Mouse (Mus musculus): ENCODE data around the gene Zfp445. TPM values are rescaled to one million over a fixed set of nuclear protein-coding genes. Genes with fewer than 3 reads are reported as not detected.
"Not testable (repeated sequence)": the region's sequence is repeated elsewhere in the genome, so short reads cannot be mapped to it uniquely, and the experiment has no call there.

Gene Zfp445
- polyA plus RNA-seq, 1 experiment from 2014 or later: 53.3 TPM

DNA sequence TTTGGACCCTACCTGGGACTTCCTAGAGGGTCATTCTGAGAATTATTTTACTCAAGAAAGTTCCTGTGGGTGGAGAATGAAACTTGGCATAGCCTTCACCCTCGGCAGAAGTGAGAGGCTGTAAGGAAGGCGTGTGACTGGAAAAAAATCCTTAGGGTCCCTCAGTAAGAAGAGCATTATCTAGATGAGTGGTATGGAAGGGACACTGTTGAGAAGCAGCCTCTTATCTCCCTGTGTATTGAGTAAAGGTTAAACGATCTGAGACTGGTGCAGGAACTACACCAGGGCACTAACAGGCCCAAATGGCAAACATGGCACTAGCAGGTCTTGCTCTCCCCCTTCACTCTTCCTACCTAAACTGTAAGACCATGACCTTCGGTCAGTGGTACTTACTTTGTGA, 386 bp upstream of the Zfp445 start:
- Histone ChIP-seq H3K9ac (ENCODE audit: low read depth, low read length) (peak overlapping the region; percentile 96), H3K4me2 (ENCODE audit: low read depth, low read length) (peak overlapping the region; percentile 54), H3K27me3 (replicated peaks; ENCODE audit: control insufficient read depth, insufficient read depth, low read length) (no peaks in the 10 kb centered on the region), H3K9me3 (ENCODE audit: control insufficient read depth, low read length) (peaks cover 18% of the 10 kb centered on the region), H3K4me3 (ENCODE audit: low read depth, low read length) (peak overlapping the region; percentile 76), H3K36me3 (ENCODE audit: control insufficient read depth, insufficient read depth, low read length) (peaks cover 11% of the 10 kb centered on the region), H3K27ac (replicated peaks; ENCODE audit: low read depth, low read length) (no peak overlapping the region), H3K4me1 (ENCODE audit: control insufficient read depth, insufficient read depth, low read length) (peaks cover 9% of the 10 kb centered on the region)
- WGBS: 84% methylated on average over 4 of the region's 4 CpGs
- ATAC-seq (ENCODE audit: low read depth) (no peak), DNase-seq (ENCODE audit: low spot score) (no peak)

DNA sequence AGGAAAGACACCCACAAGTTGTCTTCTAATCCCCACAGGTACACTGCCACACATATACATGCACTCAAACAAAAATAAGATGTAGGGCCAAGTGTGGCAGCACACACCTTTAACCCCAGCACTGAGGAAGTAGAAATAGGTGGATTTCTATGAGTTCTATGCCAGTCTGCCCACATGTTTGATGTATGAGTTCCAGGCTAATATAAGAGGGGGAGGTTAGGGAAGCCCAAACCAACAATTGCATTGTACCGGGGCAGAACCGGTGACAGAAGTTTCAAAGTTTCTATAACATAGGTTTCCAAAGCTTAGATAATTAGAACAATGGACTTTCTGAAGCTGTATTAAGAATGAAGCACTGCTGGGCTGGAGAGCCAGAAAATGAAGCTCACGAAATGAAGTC, 958 bp downstream of the Zfp445 start:
- WGBS: 61% methylated on average over 3 of the region's 3 CpGs
- H3K27me3 ChIP-seq (replicated peaks; ENCODE audit: control insufficient read depth, insufficient read depth, low read length): no peaks in the 10 kb centered on the region
- H3K36me3 ChIP-seq (ENCODE audit: control insufficient read depth, insufficient read depth, low read length): peaks cover 25% of the 10 kb centered on the region
- H3K4me1 ChIP-seq (ENCODE audit: control insufficient read depth, insufficient read depth, low read length): peaks cover 9% of the 10 kb centered on the region
- no peak overlapping the region for H3K27ac ChIP-seq (replicated peaks; ENCODE audit: low read depth, low read length)
- ATAC-seq (ENCODE audit: low read depth): no peak
- H3K9me3 ChIP-seq (ENCODE audit: control insufficient read depth, low read length): peaks cover 31% of the 10 kb centered on the region
- H3K9ac ChIP-seq (ENCODE audit: low read depth, low read length): peak overlapping the region; percentile 96
- peak overlapping the region; percentile 76 for H3K4me3 ChIP-seq (ENCODE audit: low read depth, low read length)
- no peak for DNase-seq (ENCODE audit: low spot score)
- peak overlapping the region; percentile 80 for H3K4me2 ChIP-seq (ENCODE audit: low read depth, low read length)

DNA sequence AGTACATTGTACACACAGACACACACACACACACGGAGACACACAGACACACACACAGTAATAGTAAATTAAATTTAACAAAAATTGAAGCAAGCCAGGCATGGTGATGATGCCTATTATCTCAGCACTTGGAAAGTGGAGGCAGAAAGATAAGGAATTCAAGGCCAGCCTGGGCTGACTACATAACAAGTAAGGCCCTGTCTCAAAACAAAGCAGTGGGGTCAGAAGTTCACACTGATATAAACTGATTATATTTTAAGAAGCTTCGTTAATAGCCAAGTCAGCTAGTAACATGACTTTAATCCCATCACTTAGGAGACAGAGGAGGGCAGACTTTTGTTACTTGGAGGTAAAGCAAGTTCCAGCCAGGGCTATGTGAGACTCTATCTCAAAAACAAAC, 2.1 kb downstream of the Zfp445 start:
- DNase-seq (ENCODE audit: low spot score) (no peak), ATAC-seq (ENCODE audit: low read depth) (no peak)
- no peak overlapping the region for H3K9ac ChIP-seq (ENCODE audit: low read depth, low read length)
- H3K4me2 ChIP-seq (ENCODE audit: low read depth, low read length): peak overlapping the region; percentile 80; the same call in 1 of the 2 replicates
- H3K27me3 ChIP-seq (replicated peaks; ENCODE audit: control insufficient read depth, insufficient read depth, low read length): no peaks in the 10 kb centered on the region
- peaks cover 36% of the 10 kb centered on the region for H3K36me3 ChIP-seq (ENCODE audit: control insufficient read depth, insufficient read depth, low read length)
- H3K27ac ChIP-seq (replicated peaks; ENCODE audit: low read depth, low read length): no peak overlapping the region
- WGBS: 80% methylated on average over 2 of the region's 2 CpGs
- no peak overlapping the region for H3K4me3 ChIP-seq (ENCODE audit: low read depth, low read length)
- peaks cover 9% of the 10 kb centered on the region for H3K4me1 ChIP-seq (ENCODE audit: control insufficient read depth, insufficient read depth, low read length)
- peaks cover 41% of the 10 kb centered on the region for H3K9me3 ChIP-seq (ENCODE audit: control insufficient read depth, low read length)

DNA sequence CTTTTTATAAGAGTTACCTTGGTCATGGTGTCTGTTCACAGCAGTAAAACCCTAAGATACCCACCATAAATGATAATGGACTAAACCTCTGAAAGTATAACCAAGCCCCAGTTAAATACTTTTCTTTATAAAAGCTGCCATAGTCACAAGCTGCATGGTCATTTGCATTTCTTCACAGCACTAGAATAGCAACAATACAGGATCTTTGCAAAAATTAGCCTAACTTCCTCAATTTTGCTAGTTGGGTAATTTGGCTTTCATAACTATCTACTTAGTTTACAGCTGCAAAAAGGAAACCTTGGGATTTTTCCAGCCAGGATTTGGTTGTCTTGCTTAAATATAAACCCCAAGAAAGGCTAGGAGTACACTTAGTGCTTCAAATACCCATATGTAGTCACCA, 5.1 kb downstream of the Zfp445 start:
- H3K9ac ChIP-seq (ENCODE audit: low read depth, low read length): no peak overlapping the region
- peaks cover 63% of the 10 kb centered on the region for H3K36me3 ChIP-seq (ENCODE audit: control insufficient read depth, insufficient read depth, low read length)
- ATAC-seq (ENCODE audit: low read depth): no peak
- no peaks in the 10 kb centered on the region for H3K27me3 ChIP-seq (replicated peaks; ENCODE audit: control insufficient read depth, insufficient read depth, low read length)
- no peak for DNase-seq (ENCODE audit: low spot score)
- H3K4me2 ChIP-seq (ENCODE audit: low read depth, low read length): no peak overlapping the region
- peaks cover 9% of the 10 kb centered on the region for H3K4me1 ChIP-seq (ENCODE audit: control insufficient read depth, insufficient read depth, low read length)
- peaks cover 29% of the 10 kb centered on the region for H3K9me3 ChIP-seq (ENCODE audit: control insufficient read depth, low read length)
- no peak overlapping the region for H3K27ac ChIP-seq (replicated peaks; ENCODE audit: low read depth, low read length)
- no peak overlapping the region for H3K4me3 ChIP-seq (ENCODE audit: low read depth, low read length)

DNA sequence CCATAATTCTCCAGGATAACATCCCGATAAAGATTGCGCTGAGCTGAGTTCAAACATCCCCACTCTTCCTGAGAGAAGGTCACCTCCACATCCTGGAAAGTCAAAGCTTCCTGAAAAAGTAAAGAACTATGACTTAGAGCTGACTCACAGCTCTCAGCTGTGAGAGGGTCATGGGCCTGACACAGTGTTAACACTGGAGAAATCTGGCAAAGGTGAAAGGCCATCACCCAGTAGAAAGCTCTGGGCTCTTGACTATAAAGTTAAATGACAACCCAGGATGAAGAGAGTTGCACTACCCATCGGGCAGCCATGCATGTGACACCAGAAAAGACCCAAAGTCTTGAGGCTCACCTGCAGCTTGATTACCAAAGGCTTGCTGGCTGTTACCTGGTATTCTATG, 9.1 kb downstream of the Zfp445 start:
- no peak overlapping the region for H3K27ac ChIP-seq (replicated peaks; ENCODE audit: low read depth, low read length)
- H3K9ac ChIP-seq (ENCODE audit: low read depth, low read length): no peak overlapping the region
- H3K9me3 ChIP-seq (ENCODE audit: control insufficient read depth, low read length): peaks cover 30% of the 10 kb centered on the region
- DNase-seq (ENCODE audit: low spot score) (no peak), ATAC-seq (ENCODE audit: low read depth) (no peak)
- no peaks in the 10 kb centered on the region for H3K27me3 ChIP-seq (replicated peaks; ENCODE audit: control insufficient read depth, insufficient read depth, low read length)
- H3K36me3 ChIP-seq (ENCODE audit: control insufficient read depth, insufficient read depth, low read length): peaks cover 96% of the 10 kb centered on the region
- WGBS: 94% methylated on average over 3 of the region's 3 CpGs
- no peak overlapping the region for H3K4me3 ChIP-seq (ENCODE audit: low read depth, low read length)
- H3K4me1 ChIP-seq (ENCODE audit: control insufficient read depth, insufficient read depth, low read length): no peaks in the 10 kb centered on the region
- H3K4me2 ChIP-seq (ENCODE audit: low read depth, low read length): no peak overlapping the region

DNA sequence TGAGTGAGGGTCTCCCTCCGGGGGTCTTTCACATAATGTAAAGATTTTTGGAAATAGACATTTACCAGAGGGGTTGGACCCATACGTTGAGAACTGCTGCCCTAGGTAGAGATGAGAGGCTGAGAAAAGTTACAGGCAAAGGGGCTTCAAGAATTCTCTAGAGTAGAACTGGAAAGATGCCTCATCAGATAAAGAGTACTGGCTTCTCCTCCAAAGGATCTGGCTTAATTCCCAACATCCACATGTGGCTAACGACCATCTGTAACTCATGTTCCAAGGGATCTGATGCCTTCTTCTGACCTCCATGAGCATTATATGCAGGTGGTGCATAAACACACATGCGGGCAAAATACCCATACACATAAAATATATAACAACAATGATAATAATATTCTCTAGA, 10.2 kb downstream of the Zfp445 start:
- 91% methylated on average over 4 of the region's 4 CpGs for WGBS
- Histone ChIP-seq H3K27me3 (replicated peaks; ENCODE audit: control insufficient read depth, insufficient read depth, low read length) (no peaks in the 10 kb centered on the region), H3K36me3 (ENCODE audit: control insufficient read depth, insufficient read depth, low read length) (peaks cover 96% of the 10 kb centered on the region), H3K4me3 (ENCODE audit: low read depth, low read length) (no peak overlapping the region), H3K4me1 (ENCODE audit: control insufficient read depth, insufficient read depth, low read length) (no peaks in the 10 kb centered on the region), H3K9ac (ENCODE audit: low read depth, low read length) (no peak overlapping the region), H3K9me3 (ENCODE audit: control insufficient read depth, low read length) (peaks cover 25% of the 10 kb centered on the region), H3K27ac (replicated peaks; ENCODE audit: low read depth, low read length) (no peak overlapping the region), H3K4me2 (ENCODE audit: low read depth, low read length) (no peak overlapping the region)
- ATAC-seq (ENCODE audit: low read depth) (no peak), DNase-seq (ENCODE audit: low spot score) (no peak)

DNA sequence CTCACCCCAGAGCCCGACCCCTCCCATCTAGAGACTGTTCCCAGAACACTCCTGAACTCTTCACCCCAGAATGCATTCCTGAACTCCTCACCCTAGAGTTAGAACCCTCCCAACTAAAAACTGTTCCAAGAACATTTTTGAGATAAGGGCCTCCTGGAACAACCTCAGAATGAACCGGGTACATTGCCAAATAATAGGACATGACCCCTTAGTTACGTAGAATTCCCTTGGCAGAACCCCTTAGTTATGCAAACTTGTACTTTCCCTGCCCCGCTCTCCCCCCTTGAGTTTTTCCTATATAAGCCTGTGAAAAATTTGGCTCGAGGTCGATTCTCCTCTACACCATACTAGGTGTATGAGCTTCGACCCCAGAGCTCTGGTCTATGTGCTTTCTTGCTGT, 10.7 kb downstream of the Zfp445 start:
- not testable (repeated sequence) for DNase-seq (ENCODE audit: low spot score); H3K27ac ChIP-seq (replicated peaks; ENCODE audit: low read depth, low read length); H3K4me3 ChIP-seq (ENCODE audit: low read depth, low read length); H3K9ac ChIP-seq (ENCODE audit: low read depth, low read length); H3K4me1 ChIP-seq (ENCODE audit: control insufficient read depth, insufficient read depth, low read length); ATAC-seq (ENCODE audit: low read depth); H3K27me3 ChIP-seq (replicated peaks; ENCODE audit: control insufficient read depth, insufficient read depth, low read length); H3K4me2 ChIP-seq (ENCODE audit: low read depth, low read length)
- H3K36me3 ChIP-seq (ENCODE audit: control insufficient read depth, insufficient read depth, low read length): peaks cover 96% of the 10 kb centered on the region
- peaks cover 23% of the 10 kb centered on the region for H3K9me3 ChIP-seq (ENCODE audit: control insufficient read depth, low read length)
- 100% methylated on average over 1 of the region's 7 CpGs for WGBS

DNA sequence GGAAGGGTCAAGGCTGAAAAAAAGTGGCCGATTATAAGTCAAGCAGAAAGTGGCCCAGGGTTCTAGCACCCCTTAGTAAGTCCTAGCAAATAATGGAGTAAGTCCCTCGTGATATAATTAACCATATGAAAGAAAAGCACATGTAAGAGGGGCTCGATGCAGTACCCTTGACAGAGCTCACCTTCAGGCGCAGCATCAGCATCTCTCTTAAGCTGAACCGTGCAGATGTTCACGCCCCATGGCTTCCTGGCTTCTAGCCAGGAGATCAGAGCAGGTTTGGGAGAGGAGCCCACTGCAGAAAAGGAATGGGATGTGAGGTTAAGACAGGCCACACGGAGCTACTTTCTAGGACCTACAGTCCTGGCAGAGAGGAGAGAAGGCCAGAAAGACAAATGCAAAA, 11.3 kb downstream of the Zfp445 start:
- peaks cover 18% of the 10 kb centered on the region; the same call in 1 of the 2 replicates for H3K9me3 ChIP-seq (ENCODE audit: control insufficient read depth, low read length)
- H3K9ac ChIP-seq (ENCODE audit: low read depth, low read length): no peak overlapping the region
- peaks cover 96% of the 10 kb centered on the region for H3K36me3 ChIP-seq (ENCODE audit: control insufficient read depth, insufficient read depth, low read length)
- H3K4me1 ChIP-seq (ENCODE audit: control insufficient read depth, insufficient read depth, low read length): no peaks in the 10 kb centered on the region
- H3K4me2 ChIP-seq (ENCODE audit: low read depth, low read length): no peak overlapping the region
- H3K27me3 ChIP-seq (replicated peaks; ENCODE audit: control insufficient read depth, insufficient read depth, low read length): no peaks in the 10 kb centered on the region
- ATAC-seq (ENCODE audit: low read depth) (no peak), DNase-seq (ENCODE audit: low spot score) (no peak)
- whole genome bisulfite sequencing: 91% methylated on average over 7 of the region's 7 CpGs
- H3K4me3 ChIP-seq (ENCODE audit: low read depth, low read length): no peak overlapping the region
- H3K27ac ChIP-seq (replicated peaks; ENCODE audit: low read depth, low read length): no peak overlapping the region

DNA sequence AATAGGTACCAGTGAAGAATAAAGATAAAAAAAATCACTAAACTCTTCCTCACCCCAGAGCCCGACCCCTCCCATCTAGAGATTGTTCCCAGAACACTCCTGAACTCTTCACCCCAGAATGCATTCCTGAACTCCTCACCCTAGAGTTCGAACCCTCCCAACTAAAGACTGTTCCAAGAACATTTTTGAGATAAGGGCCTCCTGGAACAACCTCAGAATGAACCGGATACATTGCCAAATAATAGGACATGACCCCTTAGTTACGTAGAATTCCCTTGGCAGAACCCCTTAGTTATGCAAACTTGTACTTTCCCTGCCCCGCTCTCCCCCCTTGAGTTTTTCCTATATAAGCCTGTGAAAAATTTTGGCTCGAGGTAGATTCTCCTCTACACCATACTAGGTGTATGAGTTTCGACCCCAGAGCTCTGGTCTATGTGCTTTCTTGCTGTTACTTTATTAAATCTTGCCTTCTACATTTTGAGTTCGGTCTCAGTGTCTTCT, 17.9 kb downstream of the Zfp445 start:
- not testable (repeated sequence) for H3K4me2 ChIP-seq (ENCODE audit: low read depth, low read length); H3K27ac ChIP-seq (replicated peaks; ENCODE audit: low read depth, low read length); H3K27me3 ChIP-seq (replicated peaks; ENCODE audit: control insufficient read depth, insufficient read depth, low read length); ATAC-seq (ENCODE audit: low read depth); H3K4me1 ChIP-seq (ENCODE audit: control insufficient read depth, insufficient read depth, low read length); H3K9ac ChIP-seq (ENCODE audit: low read depth, low read length); H3K4me3 ChIP-seq (ENCODE audit: low read depth, low read length); DNase-seq (ENCODE audit: low spot score)
- 86% methylated on average over 5 of the region's 8 CpGs for WGBS
- Histone ChIP-seq H3K9me3 (ENCODE audit: control insufficient read depth, low read length) (peaks cover 18% of the 10 kb centered on the region), H3K36me3 (ENCODE audit: control insufficient read depth, insufficient read depth, low read length) (peaks cover 47% of the 10 kb centered on the region)
